ENCODE assay signal across 8 mouse cellular contexts in the genomic region with DNA sequence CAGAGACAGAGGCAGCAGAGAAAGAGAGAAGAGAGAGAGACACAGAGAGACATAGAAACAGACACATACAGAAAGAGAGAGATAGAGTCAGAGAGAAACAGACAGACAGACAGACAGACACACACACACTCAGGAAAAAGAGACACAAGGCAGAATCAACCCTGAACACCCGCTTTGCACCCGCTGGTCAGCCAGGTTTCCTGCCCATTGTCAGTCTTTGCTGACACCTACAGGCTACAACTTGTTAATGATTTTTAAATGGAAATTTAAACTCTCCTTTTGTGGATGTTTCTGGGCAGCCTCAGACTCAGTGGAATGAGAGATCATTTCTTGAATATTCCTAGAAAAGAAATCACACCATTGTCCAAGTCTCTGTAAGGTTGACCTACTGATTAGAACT. TPM values are rescaled to one million over a fixed set of nuclear protein-coding genes. Genes with fewer than 3 reads are reported as not detected.
DNase-seq lines count a peak whose midpoint lies in the region; ATAC-seq lines count a peak whose summit lies in the region.

No protein-coding gene starts in this region.

- DNase-seq in cerebellum, postnatal 10 days, result peak; percentile 69 to 74
- DNase-seq in cerebellum, adult 11-12 months, result no peak
- peak; percentile 83 for DNase-seq in midbrain, embryonic 11.5 days (ENCODE audit: low spot score, missing footprints)
- peak; percentile 34 to 56 for DNase-seq in adrenal gland, postnatal 36 days
- peak; percentile 32 to 37 for DNase-seq in heart, postnatal 36 days
- peak; percentile 53 for DNase-seq in lung, postnatal 14 days
- DNase-seq in yolk sac, embryonic 10.5 days (ENCODE audit: low spot score), result peak; percentile 9

- H3K4me1 ChIP-seq in midbrain, embryonic 11.5 days (ENCODE audit: control insufficient read depth, insufficient read depth, low read length), result no peaks in the 10 kb centered on the region
- H3K4me1 ChIP-seq in midbrain, embryonic 15.5 days, result no peaks in the 10 kb centered on the region

- no peaks in the 10 kb centered on the region for H3K36me3 ChIP-seq in midbrain, embryonic 11.5 days (ENCODE audit: control insufficient read depth, insufficient read depth, low read length)
- no peaks in the 10 kb centered on the region for H3K36me3 ChIP-seq in midbrain, embryonic 15.5 days (replicated peaks)

- intact Hi-C loops in heart, postnatal 36 days (cut with DNase I), result loop anchor here (1.0 to 2.0 kb wide), 3 partner anchors 34 to 92 kb away; no protein-coding TSS in a partner anchor

- peaks cover 4% of the 10 kb centered on the region; the same call in 1 of the 2 replicates for H3K9me3 ChIP-seq in midbrain, embryonic 11.5 days (ENCODE audit: control insufficient read depth, low read length)
- H3K9me3 ChIP-seq in midbrain, embryonic 15.5 days, result no peaks in the 10 kb centered on the region

- WGBS in midbrain, embryonic 11.5 days, result 4% methylated on average over 2 of the region's 2 CpGs
- WGBS in midbrain, embryonic 15.5 days, result 2% methylated on average over 2 of the region's 2 CpGs

- no peak overlapping the region for H3K27ac ChIP-seq in midbrain, embryonic 11.5 days (ENCODE audit: low read depth, low read length)
- no peak overlapping the region for H3K27ac ChIP-seq in midbrain, embryonic 15.5 days

- ATAC-seq in midbrain, embryonic 11.5 days (ENCODE audit: low FRiP score), result no peak
- ATAC-seq in midbrain, embryonic 15.5 days (replicated peaks), result no peak

- no peaks in the 10 kb centered on the region for H3K27me3 ChIP-seq in midbrain, embryonic 11.5 days (ENCODE audit: control insufficient read depth, insufficient read depth, low read length)
- H3K27me3 ChIP-seq in midbrain, embryonic 15.5 days (replicated peaks), result peaks cover 7% of the 10 kb centered on the region; the same call in 1 of the 2 replicates

- H3K4me2 ChIP-seq in midbrain, embryonic 11.5 days, result no peak overlapping the region
- no peak overlapping the region for H3K4me2 ChIP-seq in midbrain, embryonic 15.5 days

- no peak overlapping the region for H3K9ac ChIP-seq in midbrain, embryonic 11.5 days (ENCODE audit: low read length)
- no peak overlapping the region for H3K9ac ChIP-seq in midbrain, embryonic 15.5 days

- H3K4me3 ChIP-seq in midbrain, embryonic 11.5 days (ENCODE audit: low read depth, low read length), result no peak overlapping the region
- H3K4me3 ChIP-seq in midbrain, embryonic 15.5 days, result no peak overlapping the region

RNA-seq across cellular contexts. Expression of a gene that starts 16.4 kb away (rescaled TPM):
- 0.25 and 0.38 TPM in 2 replicates for polyA plus RNA-seq in midbrain, embryonic 11.5 days (2014; fragmentation: Nextera tagmentation; extraction: Ambion mirVana)
- polyA plus RNA-seq in midbrain, embryonic 15.5 days (2015; fragmentation: Nextera tagmentation; extraction: Ambion mirVana), result 0.79 and 1.2 TPM in 2 replicates
- total RNA-seq in adrenal gland, postnatal 36 days (2021), result 1 to 10 TPM; 3.5 to 6.0 TPM
- total RNA-seq in heart, postnatal 36 days (2021), result 1 to 10 TPM; 1.5 to 2.9 TPM

RNA-seq across cellular contexts. Expression of a gene that starts 18.1 kb away (rescaled TPM):
- polyA plus RNA-seq in midbrain, embryonic 11.5 days (2014; fragmentation: Nextera tagmentation; extraction: Ambion mirVana), result 0.77 and 1.7 TPM in 2 replicates
- polyA plus RNA-seq in midbrain, embryonic 15.5 days (2015; fragmentation: Nextera tagmentation; extraction: Ambion mirVana), result 2.3 and 3.1 TPM in 2 replicates
- total RNA-seq in adrenal gland, postnatal 36 days (2021), result 10 to 100 TPM; 12.5 to 23.0 TPM
- 1 to 10 TPM; 4.1 to 7.0 TPM for total RNA-seq in heart, postnatal 36 days (2021)

RNA-seq across cellular contexts. Expression of a gene that starts 18.3 kb away (rescaled TPM):
- polyA plus RNA-seq in midbrain, embryonic 11.5 days (2014; fragmentation: Nextera tagmentation; extraction: Ambion mirVana), result 1.0 and 1.3 TPM in 2 replicates
- 1.5 and 2.0 TPM in 2 replicates for polyA plus RNA-seq in midbrain, embryonic 15.5 days (2015; fragmentation: Nextera tagmentation; extraction: Ambion mirVana)
- total RNA-seq in adrenal gland, postnatal 36 days (2021), result 10 to 100 TPM; 11.2 to 18.8 TPM
- 10 to 100 TPM in 1 of 2 experiments, 1 to 10 TPM in 1; 7.5 to 10.6 TPM for total RNA-seq in heart, postnatal 36 days (2021)

RNA-seq across cellular contexts. Expression of a gene that starts 26.2 kb away (rescaled TPM):
- polyA plus RNA-seq in midbrain, embryonic 11.5 days (2014; fragmentation: Nextera tagmentation; extraction: Ambion mirVana), result not detected in 2 replicates
- polyA plus RNA-seq in midbrain, embryonic 15.5 days (2015; fragmentation: Nextera tagmentation; extraction: Ambion mirVana), result 0.27 and 0.65 TPM in 2 replicates
- 1 to 10 TPM in 1 of 2 experiments, under 1 TPM in 1; 0.72 to 2.2 TPM for total RNA-seq in adrenal gland, postnatal 36 days (2021)
- 1 to 10 TPM; 1.3 to 1.7 TPM for total RNA-seq in heart, postnatal 36 days (2021)

RNA-seq across cellular contexts. Expression of a gene that starts 28.2 kb away (rescaled TPM):
- polyA plus RNA-seq in midbrain, embryonic 11.5 days (2014; fragmentation: Nextera tagmentation; extraction: Ambion mirVana), result 1.8 and 2.1 TPM in 2 replicates
- 4.1 and 4.2 TPM in 2 replicates for polyA plus RNA-seq in midbrain, embryonic 15.5 days (2015; fragmentation: Nextera tagmentation; extraction: Ambion mirVana)
- 10 to 100 TPM; 31.0 to 34.7 TPM for total RNA-seq in adrenal gland, postnatal 36 days (2021)
- total RNA-seq in heart, postnatal 36 days (2021), result 10 to 100 TPM; 11.4 to 15.1 TPM
